Mouse (Mus musculus): ENCODE data around the gene Gabrg3.

Gabrg3 gene

DNA sequence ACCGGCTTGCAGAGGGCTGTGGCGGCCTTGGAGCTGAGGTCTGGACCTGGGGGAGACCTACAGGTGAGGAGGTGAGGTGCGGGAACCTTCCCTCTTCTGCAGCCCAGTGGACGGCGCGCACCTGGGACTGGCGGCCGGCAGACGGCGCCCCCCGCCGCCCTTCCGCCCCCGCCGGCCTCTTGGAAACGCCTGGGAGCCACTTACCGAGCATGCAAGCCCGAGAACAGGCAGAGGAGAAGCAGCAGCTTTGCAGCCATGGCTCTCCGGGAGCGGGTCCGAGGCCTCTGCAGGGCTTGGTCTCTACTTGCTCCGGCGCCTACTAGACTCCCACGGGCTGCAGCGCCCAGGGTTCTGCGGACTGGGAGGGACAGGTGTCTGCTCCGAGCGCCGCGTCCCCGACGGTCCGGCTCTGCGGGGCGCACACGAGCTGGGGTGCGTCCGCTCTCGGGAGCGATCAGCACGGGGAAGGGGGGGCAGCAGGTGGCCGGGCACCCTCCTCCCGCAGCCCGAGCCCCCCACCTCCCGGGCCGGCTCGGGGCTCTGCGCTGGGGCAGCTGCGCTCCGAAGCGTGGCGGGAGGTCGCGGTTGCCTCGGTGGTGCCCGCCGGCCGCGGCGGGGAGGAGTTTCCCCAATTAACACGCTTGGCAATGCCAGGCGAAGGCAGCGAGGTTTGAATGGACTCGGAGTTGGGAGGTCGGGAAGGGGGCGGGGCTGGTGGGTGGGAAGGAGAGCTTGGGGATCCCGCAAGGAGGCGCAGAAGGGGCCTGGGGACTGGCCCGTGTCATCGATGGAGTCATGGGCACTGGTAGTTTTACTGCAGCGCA lies at the start of gene Gabrg3:
Gene Gabrg3 (minus strand): TSS at position 672 of the 824 bp plus-strand sequence.
- in situ Hi-C loops (cut with MboI; ENCODE audit: low sequenced_read_pairs) = no loop called here

DNA sequence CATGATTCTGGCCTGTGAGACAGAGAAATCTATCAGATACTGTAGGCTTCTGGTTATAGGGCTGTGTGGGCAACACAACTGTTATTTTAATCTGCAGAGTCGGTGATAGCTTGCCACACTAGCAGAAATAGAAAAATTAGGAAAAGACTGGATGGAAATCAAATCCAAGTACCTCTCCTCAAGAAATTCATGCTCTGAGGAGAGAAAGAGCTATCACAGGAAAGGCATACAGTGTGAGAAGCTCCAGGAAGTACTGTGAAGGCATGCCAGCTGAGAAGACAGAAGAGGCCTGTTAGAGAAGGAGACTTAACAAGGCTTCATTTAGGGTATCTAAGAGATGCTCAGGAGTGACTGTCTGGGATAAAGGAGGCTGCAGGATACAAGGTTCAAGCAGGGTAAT lies 35.7 kb upstream of the Gabrg3 start:
- in situ Hi-C loops (cut with MboI; ENCODE audit: low sequenced_read_pairs) = no loop called here

- in situ Hi-C loops (cut with MboI; ENCODE audit: low sequenced_read_pairs) = no loop called here
Observed at GRCm38 (mm10) chr7:57421044-57421443, 34.1 kb upstream of the Gabrg3 start.

GRCm38 (mm10) chr7:57419392-57419791 lies 32.4 kb upstream of the Gabrg3 start, which contains the start of gene Gabrb3:
TSS of gene Gabrb3 (plus strand) at chr7:57419692.
- in situ Hi-C loops (cut with MboI; ENCODE audit: low sequenced_read_pairs) = no loop called here

- in situ Hi-C loops (cut with MboI; ENCODE audit: low sequenced_read_pairs) = no loop called here
Observed at GRCm38 (mm10) chr7:57412896-57413295, 25.9 kb upstream of the Gabrg3 start.

DNA sequence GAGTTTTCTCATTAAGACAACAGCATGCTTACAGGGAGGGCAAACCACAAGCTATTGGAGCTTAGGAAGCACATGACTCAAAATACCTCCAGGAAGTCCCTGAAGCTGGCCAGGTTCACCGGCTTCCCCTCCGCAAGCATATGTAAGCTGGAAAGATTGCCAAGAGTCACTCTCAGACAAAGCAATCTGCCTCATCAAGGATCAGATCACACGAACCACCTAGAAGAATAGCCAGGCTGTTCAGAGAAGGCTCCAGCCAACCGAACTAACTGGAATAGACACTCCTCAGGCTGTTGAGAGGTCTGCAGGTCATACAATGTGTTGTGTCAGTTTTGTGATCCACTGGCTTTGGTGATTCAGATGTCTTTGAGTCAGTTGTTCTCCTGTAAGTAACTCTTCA lies 24.2 kb upstream of the Gabrg3 start:
- in situ Hi-C loops (cut with MboI; ENCODE audit: low sequenced_read_pairs) = no loop called here

- in situ Hi-C loops (cut with MboI; ENCODE audit: low sequenced_read_pairs) = no loop called here
Observed at GRCm38 (mm10) chr7:57393551-57393950, 6.6 kb upstream of the Gabrg3 start.

- in situ Hi-C loops (cut with MboI; ENCODE audit: low sequenced_read_pairs) = no loop called here
Observed at GRCm38 (mm10) chr7:57390046-57390445, 3.1 kb upstream of the Gabrg3 start.

- in situ Hi-C loops (cut with MboI; ENCODE audit: low sequenced_read_pairs) = no loop called here
Observed at GRCm38 (mm10) chr7:57387341-57387654, 310 bp upstream of the Gabrg3 start.

DNA sequence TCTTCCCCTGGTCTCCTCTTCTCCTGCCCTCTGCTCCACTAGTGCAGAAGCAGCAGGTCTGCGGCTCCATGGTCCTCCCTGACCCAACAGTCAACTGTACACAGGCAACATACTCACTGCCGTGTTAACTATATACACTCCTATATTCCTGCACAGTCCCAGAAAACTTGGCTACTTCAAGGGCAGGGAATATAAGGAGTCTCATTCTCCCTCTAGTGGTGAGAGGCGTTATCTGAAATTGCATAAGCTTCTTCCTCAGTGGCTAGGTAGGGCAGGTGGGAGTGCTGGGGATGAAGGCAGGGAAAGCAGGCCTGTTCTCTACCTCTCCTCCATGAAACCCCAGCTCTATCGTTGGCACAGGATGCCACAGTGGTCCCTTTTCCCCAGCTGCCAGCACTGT lies 2.9 kb downstream of the Gabrg3 start:
- in situ Hi-C loops (cut with MboI; ENCODE audit: low sequenced_read_pairs) = no loop called here

GRCm38 (mm10) chr7:57366013-57366390 lies 21.0 kb downstream of the Gabrg3 start:
- in situ Hi-C loops (cut with MboI; ENCODE audit: low sequenced_read_pairs) = no loop called here

DNA sequence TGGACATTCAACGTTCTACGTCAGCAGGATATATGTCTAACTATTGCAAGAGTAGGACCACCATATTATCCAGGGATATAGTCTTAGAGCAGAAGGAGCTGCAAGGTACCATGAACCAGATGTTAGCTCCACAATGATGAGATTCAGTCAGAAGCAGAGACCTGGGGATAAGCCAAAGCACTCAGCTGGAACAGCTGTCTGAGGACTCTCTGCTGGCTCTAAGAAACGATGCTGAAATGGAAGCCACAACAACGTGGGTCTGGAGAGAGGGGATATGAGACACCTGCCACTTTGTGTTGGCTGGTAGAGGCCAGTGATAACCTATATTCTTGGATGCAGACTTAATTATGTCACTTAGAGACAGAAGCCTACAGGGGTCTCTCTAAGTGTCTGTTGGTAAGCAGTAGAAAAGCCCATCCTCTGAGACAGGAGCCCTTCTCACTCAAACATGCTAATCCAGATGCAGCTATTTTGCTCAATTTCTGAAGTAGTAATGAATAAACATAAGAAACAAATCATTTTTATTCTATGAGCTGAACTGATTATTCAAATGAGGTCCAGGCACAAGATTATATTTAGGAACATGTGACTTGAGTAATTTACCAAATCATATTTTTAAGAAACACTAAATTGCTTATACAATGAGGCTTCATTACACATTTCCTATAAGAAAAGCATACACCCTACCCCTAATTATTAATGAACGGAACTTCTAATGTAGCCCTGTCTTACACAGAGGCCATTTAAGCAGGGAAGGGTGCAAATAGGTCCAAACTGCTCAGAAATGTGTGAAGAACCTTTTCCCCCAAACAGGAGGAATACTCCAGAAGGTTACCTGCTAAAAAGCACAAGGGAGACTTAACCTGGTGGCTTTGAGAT lies 21.6 kb downstream of the Gabrg3 start:
- in situ Hi-C loops (cut with MboI; ENCODE audit: low sequenced_read_pairs) = no loop called here

DNA sequence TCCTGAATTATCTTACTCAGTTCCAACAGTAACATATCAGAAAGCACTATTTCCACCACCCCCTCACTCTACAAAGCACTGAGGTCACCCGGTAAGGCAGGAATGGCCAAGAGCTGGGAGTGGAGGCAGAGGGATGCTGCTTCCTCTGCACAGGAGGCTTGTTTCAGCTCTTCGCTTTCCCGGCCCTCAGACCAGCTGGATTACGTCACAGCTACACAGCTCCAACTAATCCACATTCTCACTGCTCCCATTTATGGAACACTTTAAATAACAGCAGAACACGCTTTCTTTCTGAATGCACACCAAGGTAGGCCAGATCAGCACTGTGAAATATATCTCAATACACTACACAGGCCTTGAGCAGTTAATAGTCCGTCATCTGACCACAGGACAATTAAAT lies 23.2 kb downstream of the Gabrg3 start:
- in situ Hi-C loops (cut with MboI; ENCODE audit: low sequenced_read_pairs) = no loop called here

DNA sequence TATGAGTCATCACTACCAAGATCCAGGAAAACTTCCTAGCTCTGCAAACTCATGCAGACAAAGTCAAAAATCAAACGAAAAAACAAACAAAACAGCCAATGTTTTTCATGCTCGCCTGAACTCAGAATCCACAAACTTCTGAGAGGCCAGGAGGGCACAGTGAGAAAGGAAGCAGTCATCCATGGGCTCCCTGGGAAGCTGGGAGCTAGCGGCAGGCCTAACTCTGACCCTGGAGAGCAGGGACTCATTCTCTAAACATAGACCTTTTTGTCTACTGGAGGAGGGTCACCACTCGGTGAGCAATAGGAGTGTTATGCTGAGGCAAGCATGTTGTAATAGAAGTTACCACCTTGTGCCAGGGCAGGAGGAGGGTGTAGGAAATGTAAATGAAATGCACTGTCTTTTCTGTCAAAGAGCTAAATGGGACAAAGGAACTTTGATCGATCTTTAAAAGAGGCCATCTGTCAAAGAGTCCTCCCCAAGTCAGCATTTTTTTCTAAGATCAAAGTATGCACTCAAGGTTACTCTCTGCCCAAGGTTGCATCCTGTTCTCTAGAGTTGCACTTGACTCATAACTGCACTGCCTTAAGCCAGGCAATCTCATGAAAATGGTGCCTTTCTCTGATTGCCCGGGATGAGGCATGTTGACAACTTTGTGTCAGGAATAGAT lies 29.0 kb downstream of the Gabrg3 start:
- in situ Hi-C loops (cut with MboI; ENCODE audit: low sequenced_read_pairs) = no loop called here

DNA sequence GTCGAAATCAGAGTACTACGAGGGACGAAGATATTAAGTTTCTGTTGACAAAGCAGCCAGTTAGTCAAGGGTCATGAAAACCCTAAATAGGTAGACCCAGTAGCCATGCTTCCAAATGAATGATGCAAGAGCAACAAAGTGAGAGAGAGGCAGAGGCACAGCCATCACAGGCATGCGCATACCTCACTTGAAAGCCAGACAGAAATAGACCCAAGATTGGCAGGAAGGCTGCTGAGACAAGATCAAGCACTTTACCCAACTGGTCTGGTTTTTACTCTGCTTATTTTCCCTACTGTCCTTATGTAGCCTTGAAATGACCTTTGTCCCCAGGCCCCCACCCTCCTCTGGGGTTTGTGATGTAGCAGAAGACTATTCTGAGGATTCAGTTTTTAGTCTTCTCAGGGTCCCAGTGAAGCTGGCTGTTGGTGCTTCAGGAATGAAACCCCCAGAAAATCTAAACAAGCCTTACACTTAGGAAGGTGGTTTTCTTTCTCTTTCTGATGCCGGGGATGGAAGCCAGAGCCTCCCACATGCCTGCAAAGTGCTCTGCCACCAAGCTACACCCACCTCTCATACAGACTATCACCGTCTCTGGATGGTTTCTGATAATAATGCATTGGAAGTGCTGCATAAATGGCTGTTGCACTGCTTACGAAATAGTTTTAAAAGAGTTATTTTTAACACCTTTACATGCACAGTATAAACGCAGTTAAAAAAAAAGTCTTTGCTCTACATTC lies 30.3 kb downstream of the Gabrg3 start:
- in situ Hi-C loops (cut with MboI; ENCODE audit: low sequenced_read_pairs) = no loop called here

- in situ Hi-C loops (cut with MboI; ENCODE audit: low sequenced_read_pairs) = no loop called here
Observed at GRCm38 (mm10) chr7:57348774-57349173, 38.2 kb downstream of the Gabrg3 start.

DNA sequence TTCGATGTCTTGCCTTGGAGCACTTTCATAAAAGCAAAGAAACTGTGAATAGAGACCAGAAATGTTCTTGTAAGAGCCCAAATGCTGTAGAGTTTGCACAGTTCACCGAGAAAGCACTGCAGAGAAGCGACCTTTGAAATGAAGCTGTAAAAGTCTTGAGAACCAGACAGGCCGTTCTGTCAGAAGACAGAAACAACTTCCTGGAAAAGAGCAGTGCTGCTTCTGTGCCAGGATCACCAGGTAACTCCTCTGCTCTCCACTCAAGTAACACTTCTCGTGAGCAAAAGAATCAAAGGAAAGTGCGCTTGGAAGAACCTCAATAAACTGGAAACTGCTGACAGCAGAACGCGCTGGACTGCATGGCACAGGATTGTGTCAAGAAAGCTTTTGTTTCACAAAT lies 45.1 kb downstream of the Gabrg3 start:
- in situ Hi-C loops (cut with MboI; ENCODE audit: low sequenced_read_pairs) = no loop called here

DNA sequence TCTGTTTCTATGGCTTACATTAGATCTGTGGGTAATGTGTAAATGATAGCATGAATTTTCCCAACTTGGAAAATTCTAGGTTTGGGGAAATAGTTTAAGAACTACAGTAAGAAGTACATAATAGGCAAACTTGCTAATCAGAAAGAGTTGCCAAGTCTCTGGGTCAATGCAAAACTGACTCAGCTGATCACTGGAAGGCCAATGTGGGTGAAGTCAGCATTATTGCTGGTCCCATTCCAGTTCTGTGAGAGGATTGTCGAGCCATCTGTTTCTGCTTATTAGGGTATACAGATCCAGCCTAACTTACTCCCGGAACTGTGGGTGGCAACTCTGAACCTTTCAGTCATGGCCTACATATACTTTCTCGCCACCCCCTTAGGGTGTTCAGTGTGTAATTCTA lies 55.8 kb downstream of the Gabrg3 start:
- in situ Hi-C loops (cut with MboI; ENCODE audit: low sequenced_read_pairs) = no loop called here

DNA sequence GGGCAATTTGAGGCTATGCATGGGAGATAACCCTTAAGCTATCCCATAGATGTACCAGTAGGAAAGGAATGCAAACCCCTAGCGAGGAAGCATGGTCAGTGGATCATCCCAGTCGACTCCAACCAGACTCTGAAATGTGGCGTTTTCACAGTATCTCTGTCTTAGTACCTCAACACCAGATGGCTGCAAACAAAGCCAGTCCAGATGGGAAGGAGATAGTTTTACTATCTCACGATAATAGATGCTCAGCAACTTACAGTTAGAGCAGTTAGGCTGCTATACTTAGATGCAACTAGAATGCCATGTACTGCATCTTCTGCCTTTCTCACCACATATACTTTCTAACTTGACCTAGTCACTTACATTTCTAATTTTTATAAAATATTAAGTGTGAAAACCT lies 56.7 kb downstream of the Gabrg3 start:
- in situ Hi-C loops (cut with MboI; ENCODE audit: low sequenced_read_pairs) = no loop called here

DNA sequence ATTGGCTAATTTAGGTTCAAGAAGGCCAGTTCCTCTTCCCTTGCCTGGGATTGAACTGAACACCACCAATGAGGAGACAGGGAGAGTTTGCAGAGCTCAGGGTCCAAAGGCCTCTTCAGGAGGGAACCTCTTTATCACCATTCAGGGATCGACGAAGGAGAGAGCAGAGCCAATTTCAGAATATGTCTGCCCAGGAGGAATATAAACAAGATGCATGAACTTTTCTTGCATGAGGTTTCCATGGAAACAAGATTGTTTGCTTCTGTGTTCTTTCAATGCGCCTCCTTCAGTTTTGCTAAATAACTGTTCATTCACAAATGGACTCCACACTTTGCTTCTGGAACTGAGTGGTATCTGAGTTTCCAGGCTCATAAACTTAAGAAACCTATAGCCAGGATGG lies 62.5 kb downstream of the Gabrg3 start:
- in situ Hi-C loops (cut with MboI; ENCODE audit: low sequenced_read_pairs) = no loop called here

- in situ Hi-C loops (cut with MboI; ENCODE audit: low sequenced_read_pairs) = no loop called here
Observed at GRCm38 (mm10) chr7:57322086-57322485, 64.9 kb downstream of the Gabrg3 start.
